Mouse (Mus musculus) hindbrain, postnatal 0 days (tissue): ENCODE data around the gene Hdgfl2. TPM values are rescaled to one million over a fixed set of nuclear protein-coding genes. Genes with fewer than 3 reads are reported as not detected.

Source experiments
- ATAC-seq: fragments of 200-750 bp; cut with Nextera tagmentation; 2 replicates; pipeline ENCODE4 v1.8.0; 2017; ENCODE audit warnings: mild to moderate bottlenecking, moderate TSS enrichment, moderate library complexity
- DNase-seq: peaks from one replicate; pipeline ENCODE4 v3.0.0-alpha.2; 2015; ENCODE audit warnings: low spot score
- H3K27ac ChIP-seq: fragments of 300-500 bp; sonication (generic); 2 replicates; pipeline ENCODE4 v1.5.1; 2014; ENCODE audit warnings: mild to moderate bottlenecking
- H3K27me3 ChIP-seq: fragments of 300-500 bp; sonication (generic); 2 replicates; pipeline ENCODE4 v1.6.1; 2014; ENCODE audit warnings: low read length, mixed read lengths; ENCODE audit not compliant: insufficient read depth
- H3K36me3 ChIP-seq: fragments of 300-500 bp; sonication (generic); 2 replicates; pipeline ENCODE4 v1.6.1; 2014; ENCODE audit warnings: low read length, mixed read lengths; ENCODE audit not compliant: insufficient read depth
- H3K4me1 ChIP-seq: fragments of 300-500 bp; sonication (generic); 2 replicates; pipeline ENCODE4 v1.6.1; 2014; ENCODE audit warnings: antibody characterized with exemption, low read length, mixed read lengths; ENCODE audit not compliant: insufficient read depth
- H3K4me2 ChIP-seq: fragments of 300-500 bp; sonication (generic); 2 replicates; pipeline ENCODE4 v1.6.1; 2014; ENCODE audit warnings: low read depth, mild to moderate bottlenecking, low read length, moderate library complexity, mixed read lengths
- H3K4me3 ChIP-seq: fragments of 300-500 bp; sonication (generic); 2 replicates; pipeline ENCODE4 v1.5.1; 2014; ENCODE audit warnings: low read length
- H3K9ac ChIP-seq: fragments of 300-500 bp; sonication (generic); replicated peaks from 2 replicates; pipeline ENCODE4 v1.6.1; 2014; ENCODE audit warnings: mild to moderate bottlenecking, low read length, moderate library complexity, mixed read lengths
- H3K9me3 ChIP-seq: fragments of 300-500 bp; sonication (generic); 2 replicates; pipeline ENCODE4 v1.6.1; 2016; ENCODE audit warnings: low read length, mixed read lengths
- CTCF ChIP-seq: IDR thresholded peaks from 2 replicates; pipeline ENCODE4 v1.5.1; 2016; ENCODE audit warnings: antibody characterized with exemption, control low read depth, low read depth
- WGBS: fragments of 180-500 bp; shearing (Covaris S2); extraction: QIAGEN DNeasy Blood & Tissue Kit; methylation state at CpG from one replicate; pipeline ENCODE4 v1.1.7; 2014; 5-methylcytosine and 5-hydroxymethylcytosine counted together
- polyA plus RNA-seq: library from polyadenylated mRNA; unstranded; fragments of >200 nt; fragmentation: Nextera tagmentation; extraction: Ambion mirVana; gene quantifications from 2 replicates; pipeline ENCODE4 v1.2.1, GENCODE M21; 2015
- total RNA-seq: library from RNA; depleted of rRNA; stranded (reverse); fragments of >200 nt; gene quantifications from 2 replicates; pipeline ENCODE4 v1.2.3, GENCODE M21; 2014; rRNA removed

Hdgfl2 gene
- total RNA-seq (57.5 and 70.0 TPM in 2 replicates), polyA plus RNA-seq (109 and 119 TPM in 2 replicates)

GRCm38 (mm10) chr17:56078880-56079795, at the start of gene Hdgfl2:
TSS of gene Hdgfl2 (plus strand) at chr17:56079634.
- H3K36me3 ChIP-seq, result peaks cover 4% of the 10 kb centered on the region; the same call in 1 of the 2 replicates
- peak within 1 kb of the TSS; percentile 96 for H3K4me3 ChIP-seq
- peak within 1 kb of the TSS; percentile 97 for H3K4me2 ChIP-seq
- no peaks in the 10 kb centered on the region for H3K27me3 ChIP-seq
- H3K4me1 ChIP-seq, result peaks cover 18% of the 10 kb centered on the region
- DNase-seq (peak; percentile 100), ATAC-seq (peak; percentile 94)
- WGBS, result 1% methylated on average over 61 of the region's 61 CpGs
- H3K9ac ChIP-seq, result peak within 1 kb of the TSS; percentile 84
- TF ChIP-seq CTCF, result no peak
- peak within 1 kb of the TSS; percentile 80 for H3K27ac ChIP-seq
- H3K9me3 ChIP-seq, result no peaks in the 10 kb centered on the region

GRCm38 (mm10) chr17:56030238-56030870, 49.1 kb upstream of the Hdgfl2 start:
- H3K27me3 ChIP-seq, result no peaks in the 10 kb centered on the region
- peak; percentile 20 for DNase-seq
- H3K4me2 ChIP-seq, result no peak overlapping the region
- 0 out of 2 replicates have a peak, but pooled peaks cover 5% of the 10 kb centered on the region for H3K4me1 ChIP-seq
- H3K27ac ChIP-seq, result no peak overlapping the region
- ATAC-seq, result peak; percentile 22; the same call in 1 of the 2 replicates
- 66% methylated on average over 9 of the region's 9 CpGs for WGBS
- no peak overlapping the region for H3K4me3 ChIP-seq
- no peaks in the 10 kb centered on the region for H3K9me3 ChIP-seq
- H3K9ac ChIP-seq, result no peak overlapping the region
- peaks cover 6% of the 10 kb centered on the region; the same call in 1 of the 2 replicates for H3K36me3 ChIP-seq
- TF ChIP-seq CTCF, result no peak

- H3K36me3 ChIP-seq, result peaks cover 6% of the 10 kb centered on the region; the same call in 1 of the 2 replicates
- ATAC-seq, result no peak
- no peaks in the 10 kb centered on the region for H3K9me3 ChIP-seq
- peak; percentile 15 for DNase-seq
- H3K9ac ChIP-seq, result no peak overlapping the region
- H3K27me3 ChIP-seq, result no peaks in the 10 kb centered on the region
- peaks cover 9% of the 10 kb centered on the region; the same call in 1 of the 2 replicates for H3K4me1 ChIP-seq
- H3K4me3 ChIP-seq, result no peak overlapping the region
- H3K4me2 ChIP-seq, result no peak overlapping the region
- H3K27ac ChIP-seq, result no peak overlapping the region
- WGBS, result 48% methylated on average over 5 of the region's 5 CpGs
- TF ChIP-seq CTCF, result 0 out of 2 replicates have a peak, but pooled peaks have one; percentile 11
These were observed 48.5 kb upstream of the Hdgfl2 start for GRCm38 (mm10) chr17:56030919-56031318.

- Histone ChIP-seq H3K4me2 (no peak overlapping the region), H3K4me1 (peaks cover 9% of the 10 kb centered on the region; the same call in 1 of the 2 replicates), H3K27ac (peak overlapping the region; percentile 11; the same call in 1 of the 2 replicates), H3K36me3 (peaks cover 6% of the 10 kb centered on the region; the same call in 1 of the 2 replicates), H3K4me3 (no peak overlapping the region), H3K9ac (no peak overlapping the region), H3K9me3 (no peaks in the 10 kb centered on the region), H3K27me3 (no peaks in the 10 kb centered on the region)
- DNase-seq, result no peak
- no peak for TF ChIP-seq CTCF
- ATAC-seq, result no peak
- 94% methylated on average over 7 of the region's 7 CpGs for WGBS
These were observed 48.0 kb upstream of the Hdgfl2 start for GRCm38 (mm10) chr17:56031431-56031830.

DNA sequence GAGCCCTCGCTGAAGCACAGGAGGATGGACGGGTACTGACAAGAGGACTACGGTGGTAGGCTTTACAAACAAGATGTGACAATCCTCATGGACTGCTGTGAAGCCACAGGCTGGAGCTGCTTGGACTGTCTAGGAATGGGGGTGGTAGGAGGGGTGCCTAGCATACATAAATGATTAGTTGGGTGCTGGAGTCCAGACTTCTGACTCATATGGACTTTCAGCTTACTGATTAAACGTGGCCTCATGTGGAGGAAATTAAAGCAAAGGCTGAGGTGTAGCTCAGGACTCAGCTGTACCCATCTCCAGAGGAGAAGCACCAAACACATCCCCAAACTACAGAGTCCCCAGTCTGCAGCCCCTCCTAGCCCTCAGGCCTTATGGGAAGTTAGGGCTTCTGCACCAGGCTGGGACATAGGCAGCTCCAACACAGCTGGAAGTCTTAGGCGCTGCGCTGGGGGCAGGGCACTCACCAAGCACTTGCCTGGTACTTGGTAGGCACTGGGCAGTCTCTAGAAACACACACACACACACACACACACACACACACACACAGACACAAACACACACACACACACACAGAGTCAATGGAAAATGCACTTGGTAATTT, 47.2 kb upstream of the Hdgfl2 start:
- Histone ChIP-seq H3K4me3 (no peak overlapping the region), H3K4me2 (no peak overlapping the region), H3K9ac (no peak overlapping the region), H3K27me3 (no peaks in the 10 kb centered on the region), H3K4me1 (peaks cover 13% of the 10 kb centered on the region), H3K27ac (no peak overlapping the region), H3K36me3 (peaks cover 6% of the 10 kb centered on the region; the same call in 1 of the 2 replicates), H3K9me3 (no peaks in the 10 kb centered on the region)
- no peak for ATAC-seq
- no peak for DNase-seq
- TF ChIP-seq CTCF, result no peak
- 70% methylated on average over 6 of the region's 6 CpGs for WGBS

DNA sequence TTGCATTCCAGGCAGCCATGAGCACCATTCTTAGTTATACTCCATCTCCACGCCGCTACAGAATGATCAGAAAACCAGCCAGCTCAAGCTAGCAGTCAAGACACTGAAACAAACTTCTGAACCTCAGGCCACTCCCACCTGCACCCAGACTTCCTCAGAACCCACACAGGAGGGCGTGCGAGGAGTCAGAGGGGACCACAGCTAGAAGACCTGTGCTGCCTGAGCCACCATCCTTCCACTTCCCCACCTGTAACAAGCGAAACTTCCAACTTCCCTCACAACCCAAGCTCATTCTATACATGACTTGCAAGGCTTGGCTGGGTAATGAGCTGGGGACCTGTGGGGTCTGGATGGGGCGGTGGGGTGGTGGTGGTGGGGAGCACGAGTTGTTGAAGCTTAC, 46.6 kb upstream of the Hdgfl2 start:
- 72% methylated on average over 7 of the region's 7 CpGs for WGBS
- H3K4me2 ChIP-seq, result no peak overlapping the region
- peaks cover 13% of the 10 kb centered on the region for H3K4me1 ChIP-seq

More for the DNA sequence above, 46.6 kb upstream of the Hdgfl2 start:
- Histone ChIP-seq H3K9ac (no peak overlapping the region), H3K4me3 (no peak overlapping the region), H3K27me3 (no peaks in the 10 kb centered on the region), H3K36me3 (peaks cover 6% of the 10 kb centered on the region; the same call in 1 of the 2 replicates), H3K27ac (no peak overlapping the region), H3K9me3 (no peaks in the 10 kb centered on the region)
- TF ChIP-seq CTCF, result no peak
- ATAC-seq (no peak), DNase-seq (no peak)
